Mouse (Mus musculus): ENCODE results near the gene Mamdc2.

The Mamdc2 gene

DNA sequence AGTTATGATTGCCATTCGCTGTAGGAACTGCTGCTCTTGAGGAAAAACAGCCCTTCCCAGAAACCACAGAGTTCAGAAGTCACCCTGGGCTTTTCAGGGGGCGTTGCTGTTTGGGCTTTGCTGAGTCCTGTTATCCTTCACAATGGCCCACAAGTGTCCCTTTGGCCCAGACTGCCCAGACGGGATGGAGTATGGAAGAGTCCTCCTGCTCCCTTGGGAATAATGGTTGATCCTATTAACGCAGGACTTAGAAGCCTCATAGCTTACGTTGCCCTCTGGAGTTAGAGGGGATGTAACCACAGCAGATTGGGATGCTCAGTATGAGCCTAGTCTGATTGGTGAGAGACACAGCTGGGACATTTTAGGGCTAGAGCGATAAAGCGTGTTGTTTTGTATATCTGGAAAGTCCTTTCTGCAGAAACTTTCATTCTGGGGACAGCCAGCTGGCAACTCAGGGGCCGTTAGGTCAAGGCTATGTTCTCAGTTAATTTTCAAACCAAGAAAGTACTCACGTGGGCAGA lies 94.3 kb downstream of the Mamdc2 start:
- DNase-seq, result peak; percentile 25

GRCm38 (mm10) chr19:23353161-23353560 lies 95.1 kb downstream of the Mamdc2 start:
- DNase-seq, result no peak

- DNase-seq, result no peak
Observed at GRCm38 (mm10) chr19:23351808-23352491, 96.3 kb downstream of the Mamdc2 start.

- no peak for DNase-seq
Observed at GRCm38 (mm10) chr19:23349930-23350329, 98.3 kb downstream of the Mamdc2 start.

GRCm38 (mm10) chr19:23342782-23343181 lies 105.5 kb downstream of the Mamdc2 start:
- no peak for DNase-seq

DNA sequence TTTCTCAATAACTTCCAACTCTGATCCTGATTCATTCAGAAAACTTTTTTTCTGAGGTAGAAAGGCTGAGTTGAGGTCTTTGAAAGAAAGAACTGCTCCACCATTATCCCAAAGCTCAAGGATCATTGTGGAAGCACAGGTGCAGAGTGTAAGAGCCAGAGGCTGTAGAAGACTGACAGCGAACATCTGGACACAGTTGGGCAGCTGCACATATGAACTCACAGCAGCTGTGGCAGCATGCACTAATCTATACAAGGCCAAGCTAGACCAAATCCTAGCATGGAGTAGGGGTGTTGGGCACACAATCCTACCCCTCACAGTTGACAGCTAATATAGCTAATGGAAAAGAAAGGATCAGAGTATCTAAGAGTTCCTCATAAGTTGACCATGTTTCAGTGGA lies 115.4 kb downstream of the Mamdc2 start:
- DNase-seq, result no peak

GRCm38 (mm10) chr19:23330842-23331241 lies 117.4 kb downstream of the Mamdc2 start:
- no peak for DNase-seq

GRCm38 (mm10) chr19:23329346-23329745 lies 118.9 kb downstream of the Mamdc2 start:
- DNase-seq, result no peak

DNA sequence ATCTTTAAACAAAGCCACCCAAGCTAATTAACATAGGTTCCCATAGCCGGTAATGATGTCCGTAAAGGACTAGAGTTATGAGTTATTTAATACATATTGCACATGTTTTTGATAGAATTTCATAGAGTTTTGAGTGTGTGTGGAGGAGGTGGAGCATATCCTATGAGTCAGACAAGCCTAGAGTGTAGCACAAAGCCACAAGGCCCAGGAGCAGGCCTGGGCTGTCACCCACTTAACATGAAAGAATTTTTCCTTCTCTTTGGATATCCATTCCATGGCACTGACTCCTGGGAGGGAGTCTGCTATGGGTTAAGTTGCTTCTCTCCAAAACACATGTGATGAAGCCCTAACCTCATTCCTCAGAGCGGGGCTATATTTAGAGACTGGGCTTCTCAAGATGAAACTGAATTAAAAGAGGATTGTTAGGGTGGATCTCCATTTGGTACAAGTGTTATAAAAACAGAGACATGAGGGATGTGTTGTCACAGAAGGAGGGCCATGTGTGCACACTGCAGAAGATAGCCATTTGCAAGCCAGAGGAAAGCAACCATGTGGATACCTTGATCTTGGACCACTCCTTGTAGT lies 121.1 kb downstream of the Mamdc2 start:
- no peak for DNase-seq

- no peak for DNase-seq
Observed at GRCm38 (mm10) chr19:23323107-23323506, 125.1 kb downstream of the Mamdc2 start.

GRCm38 (mm10) chr19:23317989-23318358 lies 130.3 kb downstream of the Mamdc2 start:
- no peak for DNase-seq

GRCm38 (mm10) chr19:23317295-23317988 lies 130.8 kb downstream of the Mamdc2 start:
- DNase-seq, result no peak

DNA sequence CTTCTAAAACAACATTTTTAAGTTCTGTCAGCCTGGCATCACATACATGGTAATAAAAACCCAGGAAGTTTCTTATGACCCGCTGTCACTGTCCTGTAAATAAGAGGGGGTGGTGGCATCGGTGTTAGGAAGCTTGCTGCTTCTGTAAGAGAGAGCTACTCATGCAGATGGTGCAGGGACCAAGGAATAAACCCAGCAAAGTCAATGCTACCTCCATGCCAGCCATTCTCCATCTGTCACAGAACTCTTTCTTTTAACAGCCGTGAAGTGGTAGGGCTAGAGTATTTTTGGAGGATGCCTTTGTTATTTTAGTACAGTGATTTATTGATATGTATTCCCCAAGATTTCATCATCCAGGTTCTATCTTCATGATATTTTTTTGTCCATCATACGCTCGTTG lies 131.4 kb downstream of the Mamdc2 start:
- DNase-seq, result no peak

GRCm38 (mm10) chr19:23309979-23310378 lies 138.3 kb downstream of the Mamdc2 start:
- DNase-seq, result no peak

GRCm38 (mm10) chr19:23306671-23307070 lies 141.6 kb downstream of the Mamdc2 start:
- no peak for DNase-seq

DNA sequence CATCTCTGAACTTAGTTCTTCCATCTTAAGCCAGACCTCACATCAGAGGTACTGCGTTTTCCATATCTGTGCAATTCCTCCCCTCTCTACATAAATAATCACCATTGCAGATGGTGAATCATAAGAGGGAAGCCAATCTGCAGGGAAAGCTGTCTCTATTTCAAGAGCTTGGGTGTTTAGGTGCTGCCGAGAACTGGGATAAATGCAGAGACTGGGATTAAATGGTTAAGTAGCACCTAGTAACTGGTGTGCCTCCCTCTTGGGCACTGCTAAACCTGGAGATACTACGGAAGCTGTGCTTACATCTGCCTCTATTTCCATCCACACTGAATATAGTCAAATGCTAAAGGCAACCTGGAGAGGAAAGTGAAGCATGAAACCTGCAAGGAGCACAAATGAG lies 148.3 kb downstream of the Mamdc2 start:
- no peak for DNase-seq

DNA sequence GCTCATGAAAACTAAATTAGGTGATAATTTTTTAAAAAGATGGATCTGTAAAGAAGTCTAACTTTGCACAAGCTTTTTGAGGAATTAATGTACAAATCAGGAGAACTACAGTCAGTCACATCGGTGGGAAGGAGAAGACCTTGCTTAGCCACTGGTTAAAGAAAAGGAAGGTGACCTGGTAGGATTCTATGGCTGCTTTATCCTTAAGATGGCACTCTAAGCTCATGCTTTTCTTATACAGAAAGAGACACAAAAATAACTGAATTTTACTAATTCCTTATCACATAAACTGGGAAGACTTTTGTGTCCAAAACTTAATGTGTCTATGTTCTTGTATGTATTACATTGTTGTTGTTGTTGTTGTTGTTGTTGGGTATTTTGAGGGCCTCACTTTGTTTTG lies 149.3 kb downstream of the Mamdc2 start:
- DNase-seq, result no peak

DNA sequence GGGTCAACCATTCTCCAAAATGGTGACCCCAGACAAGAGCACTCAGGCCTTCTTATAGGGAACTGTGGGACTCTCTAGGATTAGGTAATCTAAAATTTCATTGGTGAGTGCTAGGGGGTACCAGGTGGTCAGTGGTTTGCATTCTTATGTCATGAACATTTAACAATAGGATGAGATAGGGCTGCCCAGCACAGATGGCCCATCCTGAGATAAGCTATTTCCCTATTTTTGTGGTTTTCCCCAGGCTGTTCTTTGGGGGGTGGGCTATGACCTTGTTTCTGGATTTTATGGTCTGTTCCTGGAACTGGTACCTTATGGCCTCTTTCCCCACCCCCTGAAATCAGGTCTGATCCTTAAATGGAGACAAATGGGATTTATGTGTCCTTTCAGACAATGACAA lies 151.1 kb downstream of the Mamdc2 start:
- DNase-seq, result no peak

- DNase-seq, result no peak
Observed at GRCm38 (mm10) chr19:23289251-23289650, 159.0 kb downstream of the Mamdc2 start.

GRCm38 (mm10) chr19:23281911-23282660 lies 166.2 kb downstream of the Mamdc2 start:
- DNase-seq, result no peak

- DNase-seq, result no peak
Observed at GRCm38 (mm10) chr19:23274054-23274724, 174.1 kb downstream of the Mamdc2 start.

- peak; percentile 91 for DNase-seq
Observed at GRCm38 (mm10) chr19:23273355-23274053, 174.7 kb downstream of the Mamdc2 start, which contains the start of gene Smc5. Gene Smc5 (minus strand): TSS chr19:23273897.
